Mouse (Mus musculus) forebrain, embryonic 16.5 days (tissue): ENCODE data around the gene Rmi2. TPM values are rescaled to one million over a fixed set of nuclear protein-coding genes. Genes with fewer than 3 reads are reported as not detected.
A peak's percentile ranks its signal among the peaks of the same experiment; 100 is the strongest.

ENCODE experiments used
- ATAC-seq: fragments of 200-750 bp; cut with Nextera tagmentation; 2 replicates; pipeline ENCODE4 v1.8.0; 2017; ENCODE audit warnings: mild to moderate bottlenecking, moderate library complexity
- H3K27ac ChIP-seq: fragments of 300-500 bp; sonication (generic); 2 replicates; pipeline ENCODE4 v1.5.1; 2014; ENCODE audit warnings: low read length, control low read depth
- H3K27me3 ChIP-seq: fragments of 300-500 bp; sonication (generic); replicated peaks from 2 replicates; pipeline ENCODE4 v1.6.1; 2014; ENCODE audit warnings: low read length; ENCODE audit not compliant: control insufficient read depth, insufficient read depth
- H3K36me3 ChIP-seq: fragments of 300-500 bp; sonication (generic); 2 replicates; pipeline ENCODE4 v1.6.1; 2014; ENCODE audit not compliant: control insufficient read depth, insufficient read depth
- H3K4me1 ChIP-seq: fragments of 300-500 bp; sonication (generic); replicated peaks from 2 replicates; pipeline ENCODE4 v1.6.1; 2014; ENCODE audit warnings: low read length; ENCODE audit not compliant: control insufficient read depth, insufficient read depth
- H3K4me2 ChIP-seq: fragments of 300-500 bp; sonication (generic); 2 replicates; pipeline ENCODE4 v1.6.1; 2014; ENCODE audit warnings: mild to moderate bottlenecking, low read length, control low read depth
- H3K4me3 ChIP-seq: fragments of 300-500 bp; sonication (generic); replicated peaks from 2 replicates; pipeline ENCODE4 v1.5.1; 2014; ENCODE audit warnings: mild to moderate bottlenecking, low read length, control low read depth
- H3K9ac ChIP-seq: fragments of 300-500 bp; sonication (generic); replicated peaks from 2 replicates; pipeline ENCODE4 v1.6.1; 2014; ENCODE audit warnings: low read depth, low read length, control low read depth
- H3K9me3 ChIP-seq: fragments of 300-500 bp; sonication (generic); 2 replicates; pipeline ENCODE4 v1.6.1; 2016; ENCODE audit warnings: low read length; ENCODE audit not compliant: control insufficient read depth
- WGBS: fragments of 180-500 bp; shearing (Covaris S2); extraction: QIAGEN DNeasy Blood & Tissue Kit; methylation state at CpG from one replicate; pipeline ENCODE4 v1.1.7; 2014; 5-methylcytosine and 5-hydroxymethylcytosine counted together
- polyA plus RNA-seq: library from polyadenylated mRNA; unstranded; fragments of >200 nt; fragmentation: Nextera tagmentation; extraction: Ambion mirVana; gene quantifications from 2 replicates; pipeline ENCODE4 v1.2.1, GENCODE M21; 2015

Gene Rmi2
- polyA plus RNA-seq, 1 experiment from 2014 or later, result 0.94 TPM

DNA sequence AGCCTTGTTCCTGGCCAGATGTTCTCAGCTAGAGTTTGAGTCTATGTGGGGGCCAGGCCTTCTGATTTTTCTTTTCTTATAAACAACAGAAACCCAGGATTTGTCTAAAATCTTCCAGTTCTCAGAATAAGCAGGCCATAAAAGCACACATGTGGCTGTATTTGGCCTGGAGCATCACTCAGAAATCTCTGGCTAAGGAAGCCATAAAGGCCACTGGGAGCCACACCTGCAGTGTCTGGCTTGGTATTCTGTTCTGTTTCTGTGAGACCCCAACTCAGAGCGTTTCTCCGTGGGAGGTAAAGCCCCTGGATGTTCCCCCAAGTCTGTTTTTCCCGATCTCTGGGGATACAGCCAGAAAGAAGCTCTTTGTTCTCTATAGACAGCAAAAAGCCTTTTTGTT is 61.0 kb downstream of the Rmi2 start:
- H3K9me3 ChIP-seq, result no peaks in the 10 kb centered on the region
- 74% methylated on average over 3 of the region's 3 CpGs for WGBS
- no peak overlapping the region for H3K4me2 ChIP-seq
- H3K36me3 ChIP-seq, result no peaks in the 10 kb centered on the region
- ATAC-seq, result no peak
- no peak overlapping the region for H3K4me3 ChIP-seq
- H3K4me1 ChIP-seq, result no peaks in the 10 kb centered on the region
- no peak overlapping the region for H3K9ac ChIP-seq
- H3K27me3 ChIP-seq, result no peaks in the 10 kb centered on the region
- no peak overlapping the region for H3K27ac ChIP-seq

DNA sequence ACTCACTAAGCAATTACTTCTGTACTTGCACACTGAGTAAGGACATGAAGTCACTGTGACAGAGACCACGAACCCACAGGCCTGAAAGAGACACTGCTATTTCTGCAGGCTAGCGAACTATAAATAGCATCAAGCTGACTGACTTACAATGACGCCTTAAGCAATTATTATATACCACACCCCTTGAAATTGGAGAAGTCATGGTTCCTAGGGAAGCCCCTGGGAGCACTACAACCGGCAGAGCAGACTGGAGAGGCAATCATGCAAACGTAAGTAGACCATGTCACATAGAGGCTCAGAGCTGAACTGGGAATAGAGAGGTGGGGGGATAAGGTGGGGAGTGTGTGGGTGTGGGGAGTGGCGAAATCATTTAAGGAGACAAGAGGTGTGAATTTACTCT is 62.5 kb downstream of the Rmi2 start:
- no peaks in the 10 kb centered on the region for H3K9me3 ChIP-seq
- H3K4me2 ChIP-seq, result no peak overlapping the region
- H3K4me1 ChIP-seq, result no peaks in the 10 kb centered on the region
- no peaks in the 10 kb centered on the region for H3K27me3 ChIP-seq
- peak; percentile 52; the same call in 1 of the 2 replicates for ATAC-seq
- H3K4me3 ChIP-seq, result no peak overlapping the region
- H3K9ac ChIP-seq, result no peak overlapping the region
- no peaks in the 10 kb centered on the region for H3K36me3 ChIP-seq
- no peak overlapping the region for H3K27ac ChIP-seq
- 42% methylated on average over 6 of the region's 6 CpGs for WGBS

DNA sequence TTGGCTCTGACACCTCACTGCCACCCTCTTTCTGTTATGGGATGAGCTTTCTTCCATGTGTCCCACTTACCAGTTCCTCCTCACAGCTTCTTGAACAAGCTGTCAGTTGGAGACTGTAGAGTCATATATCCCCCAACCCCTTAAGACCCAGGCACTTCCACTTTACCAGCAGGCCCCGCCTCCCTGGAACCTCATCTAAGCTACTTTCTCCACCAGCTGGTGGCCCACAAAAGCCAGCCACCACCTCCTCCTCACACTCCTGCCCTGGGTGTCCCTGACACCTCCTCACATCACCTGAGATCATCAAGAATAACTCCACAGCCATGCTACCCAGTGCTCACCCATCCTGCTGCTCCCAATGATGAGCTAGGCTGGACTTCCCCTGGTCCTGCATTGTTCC is 65.9 kb downstream of the Rmi2 start:
- Histone ChIP-seq H3K27me3 (no peaks in the 10 kb centered on the region), H3K4me2 (no peak overlapping the region), H3K36me3 (no peaks in the 10 kb centered on the region), H3K9me3 (no peaks in the 10 kb centered on the region), H3K4me1 (no peaks in the 10 kb centered on the region), H3K27ac (no peak overlapping the region), H3K9ac (no peak overlapping the region), H3K4me3 (no peak overlapping the region)
- 85% methylated on average over 1 of the region's 1 CpGs for WGBS
- ATAC-seq, result no peak

DNA sequence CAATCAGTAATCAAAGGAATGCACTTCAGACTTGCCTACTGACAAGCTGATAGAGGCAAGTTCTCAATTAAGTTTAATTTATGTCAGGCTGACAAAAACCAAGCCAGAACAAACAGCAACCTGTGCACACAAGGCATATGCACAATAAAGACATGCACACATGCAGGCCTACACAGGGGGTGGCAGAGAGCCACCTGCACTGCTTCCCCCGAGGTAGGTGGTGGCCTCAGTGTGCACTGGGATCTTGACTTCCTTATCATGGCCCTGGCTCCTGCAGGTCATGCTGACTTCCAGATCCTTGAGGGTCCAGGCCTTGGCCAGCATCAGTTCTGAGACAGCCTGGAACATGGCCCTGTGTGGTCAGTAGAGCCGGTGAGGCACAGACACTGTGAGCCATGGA is 67.1 kb downstream of the Rmi2 start:
- Histone ChIP-seq H3K27me3 (no peaks in the 10 kb centered on the region), H3K4me2 (no peak overlapping the region), H3K4me3 (no peak overlapping the region), H3K27ac (no peak overlapping the region), H3K36me3 (no peaks in the 10 kb centered on the region), H3K4me1 (no peaks in the 10 kb centered on the region), H3K9ac (no peak overlapping the region), H3K9me3 (no peaks in the 10 kb centered on the region)
- 66% methylated on average over 2 of the region's 2 CpGs for WGBS
- ATAC-seq, result no peak

DNA sequence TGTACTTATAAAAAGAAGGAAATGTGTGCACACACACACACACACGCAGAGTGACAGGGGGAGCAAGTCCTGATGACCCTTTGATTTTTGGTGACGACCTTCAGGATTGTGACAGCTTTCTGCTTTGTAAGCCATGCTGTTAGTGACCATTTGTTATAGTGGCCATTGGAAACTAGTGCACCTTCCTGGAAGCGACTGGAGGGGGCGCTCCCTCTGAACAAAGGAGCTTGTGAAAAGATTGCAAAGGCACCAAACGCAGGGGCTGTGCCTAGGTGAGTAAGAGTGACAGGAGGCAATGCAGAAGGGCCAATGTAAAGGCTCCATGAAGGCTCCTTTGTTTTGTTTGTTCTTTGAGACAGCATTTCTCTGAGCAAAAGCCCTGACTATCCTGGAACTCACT is 68.0 kb downstream of the Rmi2 start:
- H3K27ac ChIP-seq, result no peak overlapping the region
- H3K9me3 ChIP-seq, result no peaks in the 10 kb centered on the region
- H3K4me2 ChIP-seq, result no peak overlapping the region
- H3K9ac ChIP-seq, result no peak overlapping the region
- H3K4me1 ChIP-seq, result no peaks in the 10 kb centered on the region
- 54% methylated on average over 5 of the region's 5 CpGs for WGBS
- no peaks in the 10 kb centered on the region for H3K27me3 ChIP-seq
- no peak for ATAC-seq
- no peaks in the 10 kb centered on the region for H3K36me3 ChIP-seq
- no peak overlapping the region for H3K4me3 ChIP-seq

DNA sequence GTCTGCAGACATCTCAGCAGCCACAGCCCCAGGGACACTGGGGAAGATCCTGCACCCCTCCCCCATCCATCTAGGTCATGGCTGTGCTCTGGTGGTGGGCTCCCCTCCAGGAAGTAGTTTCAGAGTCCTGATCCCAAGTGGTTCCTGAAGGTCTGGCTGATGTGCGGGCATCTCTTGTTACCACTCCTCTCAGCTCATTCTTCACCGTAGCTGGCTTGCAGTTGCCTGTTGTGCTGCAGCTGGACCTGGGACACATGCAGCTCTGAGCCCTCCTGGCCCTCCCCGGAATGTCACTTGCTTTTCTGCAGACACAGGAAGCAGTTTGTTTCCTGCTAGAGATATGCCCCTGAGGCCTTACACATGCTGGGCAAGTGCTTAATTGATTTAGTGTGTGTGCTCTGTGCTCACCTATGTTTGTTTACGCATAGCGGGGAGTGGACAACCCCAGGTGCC is 70.8 kb downstream of the Rmi2 start:
- H3K9ac ChIP-seq, result no peak overlapping the region
- H3K4me1 ChIP-seq, result no peaks in the 10 kb centered on the region
- H3K9me3 ChIP-seq, result no peaks in the 10 kb centered on the region
- H3K27me3 ChIP-seq, result no peaks in the 10 kb centered on the region
- no peaks in the 10 kb centered on the region for H3K36me3 ChIP-seq
- no peak overlapping the region for H3K4me2 ChIP-seq
- no peak overlapping the region for H3K27ac ChIP-seq
- ATAC-seq, result no peak
- H3K4me3 ChIP-seq, result no peak overlapping the region
- 84% methylated on average over 5 of the region's 5 CpGs for WGBS

DNA sequence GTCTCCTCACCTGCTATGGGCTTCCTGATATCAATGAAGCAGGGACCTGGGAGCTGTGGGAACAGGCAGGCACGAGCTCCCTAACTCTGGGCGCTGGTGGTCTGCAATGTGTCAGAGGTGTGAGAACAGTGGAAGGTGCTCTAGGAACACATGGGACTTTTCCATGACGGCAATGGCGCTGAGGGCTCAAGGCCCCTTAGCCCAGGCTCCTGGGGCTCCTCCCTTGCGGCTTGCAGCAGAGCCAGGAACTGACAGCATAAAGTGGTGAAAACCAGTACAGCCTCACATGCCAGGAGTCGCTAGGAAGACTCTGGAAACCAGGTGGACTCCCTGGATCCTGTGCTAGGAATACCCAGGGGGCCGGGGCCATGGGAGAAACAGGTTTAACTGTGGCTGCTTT is 75.7 kb downstream of the Rmi2 start:
- H3K27ac ChIP-seq, result no peak overlapping the region
- WGBS, result 82% methylated on average over 7 of the region's 7 CpGs
- no peaks in the 10 kb centered on the region for H3K9me3 ChIP-seq
- no peaks in the 10 kb centered on the region for H3K4me1 ChIP-seq
- no peak overlapping the region for H3K9ac ChIP-seq
- no peak overlapping the region for H3K4me3 ChIP-seq
- no peaks in the 10 kb centered on the region for H3K27me3 ChIP-seq
- H3K4me2 ChIP-seq, result no peak overlapping the region
- no peaks in the 10 kb centered on the region for H3K36me3 ChIP-seq
- no peak for ATAC-seq

DNA sequence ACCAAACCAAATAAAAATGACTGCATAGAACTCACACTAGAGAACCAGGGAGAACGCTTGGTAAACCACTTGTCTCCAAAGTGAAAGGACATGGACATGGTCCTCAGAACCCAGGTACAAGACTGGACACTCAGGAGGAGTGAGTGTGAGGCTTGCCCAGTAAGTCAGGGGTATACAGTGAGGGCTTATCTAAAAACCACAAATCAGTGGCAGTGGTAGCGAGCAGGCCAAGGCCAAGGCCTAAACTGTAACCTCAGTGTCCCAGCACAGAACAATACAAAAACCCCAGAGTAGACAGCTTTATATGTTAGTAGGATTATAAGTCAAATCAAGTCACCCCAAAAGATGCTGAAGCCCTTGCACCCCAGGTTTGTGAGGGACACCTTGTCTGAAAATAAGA is 76.2 kb downstream of the Rmi2 start:
- Histone ChIP-seq H3K27me3 (no peaks in the 10 kb centered on the region), H3K4me3 (no peak overlapping the region), H3K4me2 (no peak overlapping the region), H3K27ac (no peak overlapping the region), H3K4me1 (no peaks in the 10 kb centered on the region), H3K9ac (no peak overlapping the region), H3K9me3 (no peaks in the 10 kb centered on the region), H3K36me3 (no peaks in the 10 kb centered on the region)
- WGBS, result 89% methylated on average over 2 of the region's 2 CpGs
- no peak for ATAC-seq

DNA sequence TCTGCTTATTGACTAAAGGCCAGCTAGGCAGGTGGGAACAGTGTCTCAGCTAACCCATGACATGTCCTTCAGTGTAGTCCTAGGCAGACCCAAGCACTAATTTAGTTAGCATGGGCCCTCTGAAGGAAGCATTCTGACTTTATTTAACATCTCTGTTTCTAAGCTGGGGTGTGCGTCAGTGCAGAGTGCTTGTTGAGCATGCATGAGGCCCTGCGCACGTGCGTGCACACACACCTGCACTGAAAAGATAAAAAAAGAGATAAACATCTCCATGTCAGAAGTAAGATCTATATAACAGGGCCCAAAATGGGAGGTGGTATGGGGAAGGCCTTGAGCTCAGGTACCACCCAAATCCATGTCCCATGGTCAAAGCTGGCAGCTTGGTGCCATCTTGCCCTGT is 80.2 kb downstream of the Rmi2 start:
- H3K36me3 ChIP-seq, result no peaks in the 10 kb centered on the region
- no peak overlapping the region for H3K27ac ChIP-seq
- H3K9me3 ChIP-seq, result no peaks in the 10 kb centered on the region
- H3K4me3 ChIP-seq, result no peak overlapping the region
- H3K27me3 ChIP-seq, result no peaks in the 10 kb centered on the region
- H3K4me1 ChIP-seq, result no peaks in the 10 kb centered on the region
- 97% methylated on average over 4 of the region's 4 CpGs for WGBS
- H3K4me2 ChIP-seq, result no peak overlapping the region
- H3K9ac ChIP-seq, result no peak overlapping the region
- ATAC-seq, result no peak

DNA sequence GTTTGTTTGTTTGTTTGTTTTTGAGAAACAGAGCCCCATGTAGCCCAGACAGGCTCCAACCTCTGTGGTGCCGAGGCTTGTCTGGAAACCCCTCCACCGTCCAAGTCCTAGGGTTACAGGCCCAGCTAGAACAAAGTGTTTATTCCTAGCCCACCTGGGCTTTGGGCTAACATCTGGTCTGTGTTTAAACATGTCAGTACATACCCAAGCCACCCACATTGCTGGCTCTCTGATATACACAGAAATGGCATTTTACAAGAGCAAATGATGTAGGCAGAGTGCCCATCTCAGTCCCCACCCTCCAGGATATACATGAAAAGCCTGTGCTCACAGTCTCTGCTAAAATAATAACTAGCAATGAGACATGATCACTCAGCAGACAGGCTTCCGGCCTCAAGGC is 81.4 kb downstream of the Rmi2 start:
- H3K9ac ChIP-seq, result no peak overlapping the region
- WGBS, result 88% methylated on average over 3 of the region's 3 CpGs
- no peak overlapping the region for H3K27ac ChIP-seq
- ATAC-seq, result no peak
- no peak overlapping the region for H3K4me3 ChIP-seq
- no peaks in the 10 kb centered on the region for H3K9me3 ChIP-seq
- H3K27me3 ChIP-seq, result no peaks in the 10 kb centered on the region
- no peaks in the 10 kb centered on the region for H3K36me3 ChIP-seq
- no peaks in the 10 kb centered on the region for H3K4me1 ChIP-seq
- no peak overlapping the region for H3K4me2 ChIP-seq
